Mouse (Mus musculus) embryonic facial prominence, embryonic 11.5 days (tissue): Measurements from ENCODE around the gene Mrps35. TPM values are rescaled to one million over a fixed set of nuclear protein-coding genes. Genes with fewer than 3 reads are reported as not detected.

Experiments
- ATAC-seq: fragments of 200-750 bp; cut with Nextera tagmentation; replicated peaks from 2 replicates; pipeline ENCODE4 v1.8.0; 2017; ENCODE audit warnings: low read depth; ENCODE audit not compliant: insufficient number of reproducible peaks, low FRiP score, low TSS enrichment
- DNase-seq: peaks from one replicate; pipeline ENCODE4 v3.0.0-alpha.2; 2015; ENCODE audit warnings: low spot score
- H3K27ac ChIP-seq: fragments of 300-500 bp; sonication (generic); replicated peaks from 2 replicates; pipeline ENCODE4 v1.5.1; 2014; ENCODE audit warnings: mild to moderate bottlenecking, low read depth, low read length, control low read depth
- H3K27me3 ChIP-seq: fragments of 300-500 bp; sonication (generic); 2 replicates; pipeline ENCODE4 v1.6.1; 2014; ENCODE audit warnings: mild to moderate bottlenecking, low read length, moderate library complexity, mixed read lengths; ENCODE audit not compliant: control insufficient read depth, insufficient read depth
- H3K36me3 ChIP-seq: fragments of 300-500 bp; sonication (generic); replicated peaks from 2 replicates; pipeline ENCODE4 v1.6.1; 2014; ENCODE audit warnings: low read depth, mild to moderate bottlenecking, low read length, moderate library complexity, mixed read lengths; ENCODE audit not compliant: control insufficient read depth, insufficient read depth
- H3K4me1 ChIP-seq: fragments of 300-500 bp; sonication (generic); 2 replicates; pipeline ENCODE4 v1.6.1; 2014; ENCODE audit warnings: low read length, mixed read lengths; ENCODE audit not compliant: control insufficient read depth, insufficient read depth
- H3K4me2 ChIP-seq: fragments of 300-500 bp; sonication (generic); 2 replicates; pipeline ENCODE4 v1.6.1; 2014; ENCODE audit warnings: low read depth, mild to moderate bottlenecking, control low read depth, low read length, moderate library complexity
- H3K4me3 ChIP-seq: fragments of 300-500 bp; sonication (generic); 2 replicates; pipeline ENCODE4 v1.5.1; 2014; ENCODE audit warnings: low read depth, low read length, control low read depth
- H3K9ac ChIP-seq: fragments of 300-500 bp; sonication (generic); replicated peaks from 2 replicates; pipeline ENCODE4 v1.6.1; 2014; ENCODE audit warnings: mild to moderate bottlenecking, control low read depth, low read length
- H3K9me3 ChIP-seq: fragments of 300-500 bp; sonication (generic); replicated peaks from 2 replicates; pipeline ENCODE4 v1.6.1; 2016; ENCODE audit warnings: mild to moderate bottlenecking, low read length, inconsistent platforms, mixed read lengths; ENCODE audit not compliant: control insufficient read depth
- WGBS: fragments of 180-500 bp; shearing (Covaris S2); extraction: QIAGEN DNeasy Blood & Tissue Kit; methylation state at CpG from one replicate; pipeline ENCODE4 v1.1.7; 2014; 5-methylcytosine and 5-hydroxymethylcytosine counted together
- polyA plus RNA-seq: library from polyadenylated mRNA; unstranded; fragments of >200 nt; fragmentation: Nextera tagmentation; extraction: Ambion mirVana; gene quantifications from 2 replicates; pipeline ENCODE4 v1.2.1, GENCODE M21; 2014

The Mrps35 gene
- polyA plus RNA-seq, 1 experiment from 2014 or later: 100 TPM

DNA sequence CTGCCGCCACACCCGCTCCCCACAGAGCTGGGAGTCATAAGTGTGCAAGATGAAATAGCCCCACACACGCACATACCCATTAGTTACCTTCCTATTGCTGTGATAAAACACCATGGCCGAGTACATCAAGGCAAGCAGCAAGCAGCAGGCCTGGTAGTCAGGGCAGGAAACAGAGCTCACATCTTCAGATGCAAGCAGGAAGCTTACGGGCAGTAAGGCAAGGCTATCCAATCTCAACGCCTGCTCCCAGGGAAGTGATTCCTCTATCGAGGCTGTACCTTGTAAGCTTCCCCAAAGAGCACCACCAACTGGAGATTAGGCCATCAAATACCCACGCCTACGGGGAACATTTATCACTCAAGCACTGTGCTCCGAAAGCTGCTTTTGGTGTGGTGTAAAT, 37.4 kb downstream of the Mrps35 start:
- Histone ChIP-seq H3K36me3 (no peaks in the 10 kb centered on the region), H3K9ac (no peak overlapping the region), H3K4me3 (no peak overlapping the region), H3K27ac (no peak overlapping the region), H3K4me1 (no peaks in the 10 kb centered on the region), H3K9me3 (no peaks in the 10 kb centered on the region), H3K4me2 (no peak overlapping the region), H3K27me3 (no peaks in the 10 kb centered on the region)
- no peak for ATAC-seq
- 94% methylated on average over 10 of the region's 10 CpGs for WGBS
- no peak for DNase-seq

DNA sequence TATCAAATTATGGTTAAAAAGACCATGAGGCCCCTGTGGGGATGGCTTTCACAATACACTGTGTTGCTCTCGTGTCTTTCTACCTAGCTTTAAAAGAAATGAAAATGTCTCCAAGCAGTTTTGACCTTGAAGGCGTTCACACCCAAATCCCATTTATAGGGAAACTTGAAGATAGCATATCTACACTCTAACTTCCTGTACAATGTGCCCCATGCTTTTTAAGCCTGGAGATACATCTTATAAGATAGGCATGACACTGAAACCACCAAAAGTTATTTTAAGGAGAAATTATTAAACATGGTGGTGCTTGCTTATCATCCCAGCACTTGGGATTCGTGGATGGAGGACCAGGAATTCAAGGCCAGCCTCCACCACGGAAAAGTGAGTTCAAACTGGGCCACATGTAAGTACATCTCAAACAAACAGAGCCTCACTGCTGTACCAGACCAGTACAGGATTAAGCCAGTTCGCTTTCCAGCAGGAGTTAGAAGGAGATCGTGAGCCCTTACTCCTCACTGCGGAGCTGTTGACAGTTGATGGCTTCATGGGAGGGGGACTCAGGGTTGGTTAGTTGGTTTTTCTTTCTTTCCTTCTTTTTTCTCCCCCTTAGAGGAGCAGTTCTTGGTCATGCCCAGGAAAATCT, 43.0 kb downstream of the Mrps35 start:
- no peak overlapping the region for H3K4me3 ChIP-seq
- H3K4me1 ChIP-seq: no peaks in the 10 kb centered on the region; the same call in 1 of the 2 replicates
- no peak for ATAC-seq
- no peaks in the 10 kb centered on the region for H3K9me3 ChIP-seq
- H3K27me3 ChIP-seq: no peaks in the 10 kb centered on the region
- WGBS: 55% methylated on average over 7 of the region's 7 CpGs
- H3K36me3 ChIP-seq: no peaks in the 10 kb centered on the region
- no peak overlapping the region for H3K9ac ChIP-seq
- no peak overlapping the region for H3K4me2 ChIP-seq
- no peak overlapping the region for H3K27ac ChIP-seq
- DNase-seq: no peak

DNA sequence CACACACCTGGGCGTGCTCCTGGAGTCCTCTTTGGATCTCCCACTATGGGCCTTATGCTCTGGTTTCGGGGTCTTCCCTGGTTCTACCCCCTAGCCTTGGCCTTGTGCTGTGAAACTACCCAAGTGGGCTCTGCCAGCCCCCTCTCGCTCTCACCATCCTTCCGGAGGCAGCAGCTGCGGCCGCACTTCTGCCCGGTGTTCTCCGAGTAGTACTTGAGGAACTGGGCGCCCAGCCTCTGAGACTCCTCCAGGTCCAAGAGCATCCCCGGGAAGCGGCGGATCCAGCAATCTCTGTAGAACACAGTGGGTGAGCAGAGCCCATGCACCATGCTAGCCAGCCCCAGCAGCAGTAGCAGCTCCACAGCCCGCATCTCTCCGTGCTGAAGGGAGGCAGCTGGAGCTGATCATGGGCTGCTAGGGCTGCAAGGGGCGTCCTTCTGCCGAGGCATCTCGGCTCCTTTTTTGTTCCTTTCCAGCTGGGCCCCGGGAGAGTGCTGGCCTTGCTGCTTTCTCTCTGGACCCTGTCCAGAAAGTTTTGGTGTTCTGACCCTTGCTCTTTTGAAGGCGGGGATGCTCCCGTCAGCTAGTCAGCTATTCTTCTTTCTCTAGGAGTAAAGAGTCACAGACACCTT, 44.1 kb downstream of the Mrps35 start, which contains the start of gene Mansc4:
TSS of gene Mansc4 (minus strand) at position 439 of the 632 bp plus-strand sequence.
- Histone ChIP-seq H3K27me3 (no peaks in the 10 kb centered on the region), H3K27ac (peak within 1 kb of the TSS; percentile 41; the same call in 1 of the 2 replicates), H3K9me3 (no peaks in the 10 kb centered on the region), H3K4me3 (peak within 1 kb of the TSS; percentile 22), H3K4me2 (peak within 1 kb of the TSS; percentile 53), H3K36me3 (no peaks in the 10 kb centered on the region), H3K9ac (peak within 1 kb of the TSS; percentile 60), H3K4me1 (no peaks in the 10 kb centered on the region; the same call in 1 of the 2 replicates)
- DNase-seq (peak; percentile 70), ATAC-seq (peak; percentile 21)
- WGBS: 3% methylated on average over 20 of the region's 20 CpGs

DNA sequence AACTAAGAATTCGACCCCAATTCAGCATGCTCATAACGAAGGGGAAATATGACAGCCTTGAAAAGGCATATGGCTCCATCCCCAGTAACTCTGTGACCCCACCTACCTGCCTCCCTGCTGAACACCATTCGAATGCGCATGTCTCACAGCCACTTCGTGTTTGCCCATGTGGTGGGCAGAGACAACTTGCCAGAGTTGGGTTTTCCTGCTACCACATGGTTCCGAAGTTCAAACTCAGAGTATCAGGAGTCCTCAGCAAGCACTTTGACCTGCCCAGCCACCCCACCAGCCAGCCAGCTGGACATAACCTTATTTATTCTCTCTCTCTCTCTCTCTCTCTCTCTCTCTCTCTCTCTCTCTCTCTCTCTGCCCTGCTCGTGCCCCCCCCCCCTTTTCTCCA, 45.2 kb downstream of the Mrps35 start:
- H3K9me3 ChIP-seq: no peaks in the 10 kb centered on the region
- H3K4me2 ChIP-seq: no peak overlapping the region
- WGBS: 36% methylated on average over 6 of the region's 7 CpGs
- no peak overlapping the region for H3K27ac ChIP-seq
- H3K4me1 ChIP-seq: no peaks in the 10 kb centered on the region; the same call in 1 of the 2 replicates
- DNase-seq (no peak), ATAC-seq (no peak)
- no peak overlapping the region for H3K4me3 ChIP-seq
- no peaks in the 10 kb centered on the region for H3K27me3 ChIP-seq
- no peaks in the 10 kb centered on the region for H3K36me3 ChIP-seq
- H3K9ac ChIP-seq: no peak overlapping the region

DNA sequence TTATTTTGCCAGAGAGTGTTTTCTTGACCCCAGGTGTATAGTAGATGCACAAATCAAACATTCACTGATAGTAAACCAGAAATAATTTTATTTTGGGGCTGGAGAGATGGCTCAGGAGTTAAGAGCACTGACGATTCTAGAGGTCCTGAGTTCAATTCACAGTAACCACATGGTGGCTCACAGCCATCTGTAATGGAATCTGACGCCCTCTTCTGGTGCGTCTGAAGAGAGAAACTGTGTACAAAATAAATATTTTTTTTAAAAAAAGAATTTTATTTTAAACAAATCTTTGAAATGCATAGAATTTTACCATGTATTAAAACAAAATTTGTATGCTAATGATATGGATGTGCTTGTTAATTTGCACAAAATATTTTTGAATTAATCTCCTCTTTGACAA, 46.0 kb downstream of the Mrps35 start:
- no peaks in the 10 kb centered on the region for H3K36me3 ChIP-seq
- H3K9ac ChIP-seq: no peak overlapping the region
- H3K27ac ChIP-seq: no peak overlapping the region
- H3K4me3 ChIP-seq: no peak overlapping the region
- ATAC-seq (no peak), DNase-seq (no peak)
- no peaks in the 10 kb centered on the region for H3K27me3 ChIP-seq
- H3K4me1 ChIP-seq: no peaks in the 10 kb centered on the region; the same call in 1 of the 2 replicates
- no peak overlapping the region for H3K4me2 ChIP-seq
- WGBS: 76% methylated on average over 3 of the region's 3 CpGs
- H3K9me3 ChIP-seq: no peaks in the 10 kb centered on the region

DNA sequence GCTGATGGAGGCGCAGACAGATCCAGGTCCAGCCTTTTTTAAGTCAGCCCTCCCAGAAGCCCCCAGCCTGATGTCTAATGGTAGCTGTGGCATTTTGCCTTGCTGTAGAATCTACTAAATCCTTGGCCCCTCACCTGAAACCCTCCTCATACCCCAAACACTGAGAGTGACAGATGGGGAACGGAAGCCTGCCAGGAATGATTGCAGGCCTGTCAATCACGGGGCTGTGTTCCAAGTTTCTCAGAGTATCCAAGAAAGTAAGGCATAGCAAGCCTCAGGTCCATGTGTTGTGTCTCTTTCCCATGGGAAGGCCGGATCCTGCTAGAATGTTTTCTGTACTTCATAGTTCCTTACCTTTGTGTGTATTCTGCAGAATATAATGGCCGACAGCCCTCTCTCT, 47.6 kb downstream of the Mrps35 start:
- no peak for ATAC-seq
- 71% methylated on average over 5 of the region's 5 CpGs for WGBS
- Histone ChIP-seq H3K36me3 (no peaks in the 10 kb centered on the region), H3K27ac (no peak overlapping the region), H3K9ac (no peak overlapping the region), H3K27me3 (no peaks in the 10 kb centered on the region), H3K4me2 (no peak overlapping the region), H3K4me3 (no peak overlapping the region), H3K4me1 (no peaks in the 10 kb centered on the region; the same call in 1 of the 2 replicates), H3K9me3 (no peaks in the 10 kb centered on the region)
- DNase-seq: no peak

DNA sequence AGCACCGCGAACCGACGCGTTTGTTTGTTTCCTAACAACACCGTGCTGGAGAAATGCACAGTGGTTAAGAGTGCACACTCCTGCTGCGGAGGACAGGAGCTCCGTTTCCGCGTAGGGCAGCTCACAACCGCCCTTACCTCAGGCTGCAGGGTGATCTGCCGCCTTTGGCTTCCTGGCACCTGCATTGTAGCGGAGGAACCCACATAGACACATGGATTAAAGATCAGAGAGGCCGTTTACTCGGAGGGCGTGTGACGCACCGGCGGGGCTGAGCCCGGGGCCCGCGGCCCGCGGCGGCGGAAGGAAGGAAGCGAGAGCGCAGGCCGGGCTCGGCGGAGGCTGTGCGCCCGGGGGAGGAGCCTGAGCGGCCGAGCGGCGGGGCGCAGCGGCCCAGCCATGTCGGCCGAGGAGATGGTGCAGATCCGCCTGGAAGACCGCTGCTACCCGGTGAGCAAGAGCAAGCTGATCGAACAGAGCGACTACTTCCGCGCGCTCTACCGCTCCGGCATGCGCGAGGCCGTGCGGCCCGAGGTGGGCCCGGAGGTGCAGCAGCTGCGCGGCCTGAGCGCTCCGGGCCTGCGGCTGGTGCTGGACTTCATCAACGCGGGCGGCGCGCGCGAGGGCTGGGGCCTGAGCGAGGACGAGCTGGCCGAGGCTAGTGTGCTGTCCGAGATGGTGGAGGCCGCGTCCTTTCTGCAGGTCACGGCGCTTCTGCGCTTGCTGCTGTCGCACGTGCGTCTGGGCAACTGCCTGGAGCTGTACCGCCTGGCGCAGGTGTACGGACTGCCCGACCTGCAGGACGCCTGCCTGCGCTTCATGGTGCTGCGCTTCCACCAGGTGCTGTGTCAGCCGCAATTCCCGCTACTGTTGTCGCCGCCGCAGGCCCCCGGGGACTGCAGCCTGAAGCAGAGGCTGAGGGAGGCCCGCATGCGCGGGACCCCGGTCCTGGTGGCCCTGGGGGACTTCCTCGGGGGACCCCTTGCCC, 48.9 kb downstream of the Mrps35 start, which contains the start of gene Klhl42:
TSS of gene Klhl42 (plus strand) at position 244 of the 985 bp plus-strand sequence.
- under 1% methylated on average over 99 of the region's 99 CpGs for WGBS
- H3K4me1 ChIP-seq: no peaks in the 10 kb centered on the region; the same call in 1 of the 2 replicates

More for the DNA sequence above, 48.9 kb downstream of the Mrps35 start, which contains the start of gene Klhl42:
- Histone ChIP-seq H3K27me3 (no peaks in the 10 kb centered on the region), H3K9ac (peak within 1 kb of the TSS; percentile 78), H3K4me2 (peak within 1 kb of the TSS; percentile 99), H3K36me3 (no peaks in the 10 kb centered on the region), H3K27ac (peak within 1 kb of the TSS; percentile 54; the same call in 1 of the 2 replicates), H3K4me3 (peak within 1 kb of the TSS; percentile 53), H3K9me3 (no peaks in the 10 kb centered on the region)
- DNase-seq (peak; percentile 79), ATAC-seq (peak; percentile 85)
